Mouse (Mus musculus) neural tube, embryonic 12.5 days (tissue): ENCODE results near the gene Lyst. TPM values are rescaled to one million over a fixed set of nuclear protein-coding genes. Genes with fewer than 3 reads are reported as not detected.

Source experiments
- ATAC-seq: fragments of 200-750 bp; cut with Nextera tagmentation; 2 replicates; pipeline ENCODE4 v1.8.0; 2017; ENCODE audit warnings: low read depth, mild to moderate bottlenecking, moderate TSS enrichment, moderate library complexity; ENCODE audit not compliant: low FRiP score
- H3K27ac ChIP-seq: fragments of 300-500 bp; sonication (generic); 2 replicates; pipeline ENCODE4 v1.5.1; 2016
- H3K27me3 ChIP-seq: fragments of 300-500 bp; sonication (generic); replicated peaks from 2 replicates; pipeline ENCODE4 v1.6.1; 2016; ENCODE audit warnings: mild to moderate bottlenecking
- H3K36me3 ChIP-seq: fragments of 300-500 bp; sonication (generic); 2 replicates; pipeline ENCODE4 v1.6.1; 2016; ENCODE audit warnings: mild to moderate bottlenecking
- H3K4me1 ChIP-seq: fragments of 300-500 bp; sonication (generic); 2 replicates; pipeline ENCODE4 v1.6.1; 2016
- H3K4me2 ChIP-seq: fragments of 300-500 bp; sonication (generic); replicated peaks from 2 replicates; pipeline ENCODE4 v1.6.1; 2016; ENCODE audit warnings: mild to moderate bottlenecking
- H3K4me3 ChIP-seq: fragments of 300-500 bp; sonication (generic); 2 replicates; pipeline ENCODE4 v1.5.1; 2016
- H3K9ac ChIP-seq: fragments of 300-500 bp; sonication (generic); 2 replicates; pipeline ENCODE4 v1.6.1; 2016; ENCODE audit warnings: mild to moderate bottlenecking
- H3K9me3 ChIP-seq: fragments of 300-500 bp; sonication (generic); 2 replicates; pipeline ENCODE4 v1.6.1; 2016; ENCODE audit warnings: mild to moderate bottlenecking
- WGBS: fragments of 180-500 bp; shearing (Covaris S2); methylation state at CpG from one replicate; pipeline ENCODE4 v1.1.7; 2016; 5-methylcytosine and 5-hydroxymethylcytosine counted together
- polyA plus RNA-seq: library from polyadenylated mRNA; unstranded; fragments of >200 nt; fragmentation: Nextera tagmentation; extraction: Ambion mirVana; gene quantifications from 2 replicates; pipeline ENCODE4 v1.2.1, GENCODE M21; 2016

The Lyst gene
- polyA plus RNA-seq, 1 experiment from 2014 or later, result 3.5 TPM

GRCm38 (mm10) chr13:13828125-13828524 lies 237.9 kb downstream of the Lyst start:
- H3K27ac ChIP-seq, result no peak overlapping the region
- no peak for ATAC-seq
- H3K9me3 ChIP-seq, result no peaks in the 10 kb centered on the region
- H3K4me2 ChIP-seq, result no peak overlapping the region
- H3K27me3 ChIP-seq, result no peaks in the 10 kb centered on the region
- 64% methylated on average over 1 of the region's 1 CpGs for WGBS
- no peak overlapping the region for H3K9ac ChIP-seq
- H3K36me3 ChIP-seq, result no peaks in the 10 kb centered on the region
- H3K4me1 ChIP-seq, result no peaks in the 10 kb centered on the region
- no peak overlapping the region for H3K4me3 ChIP-seq

Other genes starting within 250 kb of the Lyst start
- 26.2 and 26.5 TPM in 2 replicates for gene Gpr137b, start 196.4 kb upstream of the Lyst start, polyA plus RNA-seq
- gene Nid1, start 152.8 kb upstream of the Lyst start, polyA plus RNA-seq, result 44.7 and 60.2 TPM in 2 replicates
- 6.4 and 6.8 TPM in 2 replicates for gene Gng4, start 193.7 kb downstream of the Lyst start, polyA plus RNA-seq